Mouse (Mus musculus): ENCODE data around the gene Ap2a2. TPM values are rescaled to one million over a fixed set of nuclear protein-coding genes. Genes with fewer than 3 reads are reported as not detected.

Gene Ap2a2
- total RNA-seq, 1 experiment = 103 TPM

- Histone ChIP-seq H3K9ac (ENCODE audit: insufficient read depth, low read depth, low read length, poor library complexity, severe bottlenecking) (no peak overlapping the region), H3K4me1 (ENCODE audit: control insufficient read depth in 2 of 2, insufficient read depth in 2 of 2, low read length in 2 of 2, poor library complexity in 1 of 2) (peaks cover 0 to 3% of the 10 kb centered on the region in 2 experiments; a peak in 1 of 4 replicates), H3K27ac (ENCODE audit: insufficient read depth, low read depth, low read length, poor library complexity, severe bottlenecking) (no peak overlapping the region), H3K36me3 (ENCODE audit: control insufficient read depth, insufficient read depth, low read length, poor library complexity, severe bottlenecking) (no peaks in the 10 kb centered on the region), H3K9me3 (ENCODE audit: control insufficient read depth, insufficient read depth, low read depth, low read length) (no peaks in the 10 kb centered on the region), H3K4me3 (ENCODE audit: insufficient read depth in 1 of 2, low read depth in 1 of 2, low read length in 2 of 2, poor library complexity in 1 of 2, severe bottlenecking in 1 of 2) (no peak overlapping the region)
- in situ Hi-C loops (cut with MboI; ENCODE audit: low sequenced_read_pairs in 2 of 2, unreplicated experiment in 2 of 2) = no loop called here
- TF ChIP-seq ZNF384 (IDR thresholded peaks at IDR 0.05; ENCODE audit: low read depth, low read length) (no peak), MAFK (IDR thresholded peaks at IDR 0.05; ENCODE audit: insufficient read depth, low read depth, low read length) (no peak), ZC3H11A (IDR thresholded peaks at IDR 0.05; ENCODE audit: borderline replicate concordance, low read depth, low read length) (no peak), CHD2 (IDR thresholded peaks at IDR 0.05; ENCODE audit: low read depth, low read length) (no peak)
- no peak for DNase-seq (ENCODE audit: low read depth, low spot score)
These were observed 12.4 kb upstream of the Ap2a2 start for GRCm38 (mm10) chr7:141549432-141550061.

GRCm38 (mm10) chr7:141550464-141550863 is 11.5 kb upstream of the Ap2a2 start:
- TF ChIP-seq CHD2 (IDR thresholded peaks at IDR 0.05; ENCODE audit: low read depth, low read length) (no peak), MAFK (IDR thresholded peaks at IDR 0.05; ENCODE audit: insufficient read depth, low read depth, low read length) (no peak), HCFC1 (IDR thresholded peaks at IDR 0.05; ENCODE audit: borderline replicate concordance, insufficient read depth, low read length) (no peak), ZNF384 (IDR thresholded peaks at IDR 0.05; ENCODE audit: low read depth, low read length) (no peak)
- H3K9me3 ChIP-seq (ENCODE audit: control insufficient read depth, insufficient read depth, low read depth, low read length) = no peaks in the 10 kb centered on the region
- H3K36me3 ChIP-seq (ENCODE audit: control insufficient read depth, insufficient read depth, low read length, poor library complexity, severe bottlenecking) = no peaks in the 10 kb centered on the region
- H3K9ac ChIP-seq (ENCODE audit: insufficient read depth, low read depth, low read length, poor library complexity, severe bottlenecking) = no peak overlapping the region
- in situ Hi-C loops (cut with MboI; ENCODE audit: low sequenced_read_pairs in 2 of 2, unreplicated experiment in 2 of 2) = no loop called here
- no peak overlapping the region for H3K4me3 ChIP-seq (ENCODE audit: insufficient read depth in 1 of 2, low read depth in 1 of 2, low read length in 2 of 2, poor library complexity in 1 of 2, severe bottlenecking in 1 of 2)
- H3K27ac ChIP-seq (ENCODE audit: insufficient read depth, low read depth, low read length, poor library complexity, severe bottlenecking) = no peak overlapping the region
- H3K4me1 ChIP-seq (ENCODE audit: control insufficient read depth in 2 of 2, insufficient read depth in 2 of 2, low read length in 2 of 2, poor library complexity in 1 of 2) = peaks cover 0 to 3% of the 10 kb centered on the region in 2 experiments; a peak in 1 of 4 replicates
- no peak for DNase-seq (ENCODE audit: low read depth, low spot score)

GRCm38 (mm10) chr7:141558329-141558776 is 3.6 kb upstream of the Ap2a2 start:
- no peak for DNase-seq (ENCODE audit: low read depth, low spot score)
- H3K27ac ChIP-seq (ENCODE audit: insufficient read depth, low read depth, low read length, poor library complexity, severe bottlenecking) = no peak overlapping the region
- no peaks in the 10 kb centered on the region for H3K36me3 ChIP-seq (ENCODE audit: control insufficient read depth, insufficient read depth, low read length, poor library complexity, severe bottlenecking)
- H3K4me1 ChIP-seq (ENCODE audit: control insufficient read depth in 2 of 2, insufficient read depth in 2 of 2, low read length in 2 of 2, poor library complexity in 1 of 2) = no peaks in the 10 kb centered on the region; a peak in 1 of 4 replicates
- in situ Hi-C loops (cut with MboI; ENCODE audit: low sequenced_read_pairs in 2 of 2, unreplicated experiment in 2 of 2) = no loop called here
- H3K9ac ChIP-seq (ENCODE audit: insufficient read depth, low read depth, low read length, poor library complexity, severe bottlenecking) = no peak overlapping the region
- TF ChIP-seq ZNF384 (IDR thresholded peaks at IDR 0.05; ENCODE audit: low read depth, low read length) = no peak
- no peak for TF ChIP-seq ZC3H11A (IDR thresholded peaks at IDR 0.05; ENCODE audit: borderline replicate concordance, low read depth, low read length)
- no peak for TF ChIP-seq HCFC1 (IDR thresholded peaks at IDR 0.05; ENCODE audit: borderline replicate concordance, insufficient read depth, low read length)
- no peak for TF ChIP-seq MAFK (IDR thresholded peaks at IDR 0.05; ENCODE audit: insufficient read depth, low read depth, low read length)
- no peak for TF ChIP-seq CHD2 (IDR thresholded peaks at IDR 0.05; ENCODE audit: low read depth, low read length)
- H3K4me3 ChIP-seq (ENCODE audit: insufficient read depth in 1 of 2, low read depth in 1 of 2, low read length in 2 of 2, poor library complexity in 1 of 2, severe bottlenecking in 1 of 2) = no peak overlapping the region
- no peaks in the 10 kb centered on the region for H3K9me3 ChIP-seq (ENCODE audit: control insufficient read depth, insufficient read depth, low read depth, low read length)

- DNase-seq (ENCODE audit: low read depth, low spot score) = no peak
- no peak overlapping the region for H3K9ac ChIP-seq (ENCODE audit: insufficient read depth, low read depth, low read length, poor library complexity, severe bottlenecking)
- no peaks in the 10 kb centered on the region; a peak in 1 of 4 replicates for H3K4me1 ChIP-seq (ENCODE audit: control insufficient read depth in 2 of 2, insufficient read depth in 2 of 2, low read length in 2 of 2, poor library complexity in 1 of 2)
- no peak overlapping the region for H3K4me3 ChIP-seq (ENCODE audit: insufficient read depth in 1 of 2, low read depth in 1 of 2, low read length in 2 of 2, poor library complexity in 1 of 2, severe bottlenecking in 1 of 2)
- no peak overlapping the region for H3K27ac ChIP-seq (ENCODE audit: insufficient read depth, low read depth, low read length, poor library complexity, severe bottlenecking)
- H3K36me3 ChIP-seq (ENCODE audit: control insufficient read depth, insufficient read depth, low read length, poor library complexity, severe bottlenecking) = no peaks in the 10 kb centered on the region
- in situ Hi-C loops (cut with MboI; ENCODE audit: low sequenced_read_pairs in 2 of 2, unreplicated experiment in 2 of 2) = no loop called here
- no peaks in the 10 kb centered on the region for H3K9me3 ChIP-seq (ENCODE audit: control insufficient read depth, insufficient read depth, low read depth, low read length)
- TF ChIP-seq ZNF384 (IDR thresholded peaks at IDR 0.05; ENCODE audit: low read depth, low read length) = no peak
- TF ChIP-seq ZC3H11A (IDR thresholded peaks at IDR 0.05; ENCODE audit: borderline replicate concordance, low read depth, low read length) = no peak
- TF ChIP-seq HCFC1 (IDR thresholded peaks at IDR 0.05; ENCODE audit: borderline replicate concordance, insufficient read depth, low read length) = no peak
- TF ChIP-seq MAFK (IDR thresholded peaks at IDR 0.05; ENCODE audit: insufficient read depth, low read depth, low read length) = no peak
These were observed 3.0 kb upstream of the Ap2a2 start for GRCm38 (mm10) chr7:141558946-141559345.

Data from ES-E14 (cell line).